20 mouse cellular contexts compared by ENCODE assay signal in genomic region chr1:86406313-86406712, GRCm38 (mm10). TPM values are rescaled to one million over a fixed set of nuclear protein-coding genes. Genes with fewer than 3 reads are reported as not detected.
A peak's percentile ranks its signal among the peaks of the same experiment; 100 is the strongest.
DNase-seq lines count a peak whose midpoint lies in the region; ATAC-seq and TF ChIP-seq lines count a peak whose summit lies in the region.
"Had no signal": no experiment of that assay in that cellular context is flagged by ENCODE, and none has a peak within 500 bp of the region (broad histone marks: within the 10 kb centered on the region; RNA-seq: fewer than 3 reads in every experiment).

No protein-coding gene starts in this region.

- no peak overlapping the region for H3K4me3 ChIP-seq in liver, postnatal 0 days (ENCODE audit: low read depth, low read length)
- H3K4me3 ChIP-seq: erythroblast, embryonic 14.5 days; heart, embryonic 12.5 days; limb, embryonic 10.5 days; midbrain, embryonic 10.5 days had no signal

- H3K9ac ChIP-seq in liver, postnatal 0 days (replicated peaks), result no peak overlapping the region
- H3K9ac ChIP-seq: forebrain, postnatal 0 days; heart, embryonic 12.5 days had no signal

- peak; percentile 62 for ATAC-seq in common myeloid progenitor, adult 5-6 weeks (replicated peaks; ENCODE audit: low read depth, poor library complexity, severe bottlenecking)
- no peak; the same call in 1 of the 2 replicates for ATAC-seq in liver, postnatal 0 days
- ATAC-seq in megakaryocyte-erythroid progenitor cell, adult 5-6 weeks (replicated peaks; ENCODE audit: low FRiP score, low TSS enrichment, poor library complexity, severe bottlenecking), result no peak
- ATAC-seq: forebrain, postnatal 0 days had no signal

- H3K27ac ChIP-seq in liver, postnatal 0 days (ENCODE audit: low read depth), result peak overlapping the region; percentile 82
- H3K27ac ChIP-seq: midbrain, embryonic 10.5 days had no signal

- DNase-seq in layer of hippocampus, adult 11-12 months (ENCODE audit: low spot score), result peak; percentile 45
- no peak for DNase-seq in layer of hippocampus, postnatal 36 days
- peak; percentile 85 for DNase-seq in 416B (ENCODE audit: low read depth)
- DNase-seq in liver, postnatal 0 days, result no peak
- no peak for DNase-seq in T-cell, adult 2 months (ENCODE audit: low spot score)
- no peak for DNase-seq in frontal cortex, postnatal 14 days (ENCODE audit: low spot score in 2 of 2)
- DNase-seq: cerebellum, adult 2 months; forebrain, postnatal 0 days; gastrocnemius, postnatal 14 days had no signal

- 47% methylated on average over 4 of the region's 4 CpGs for WGBS in liver, postnatal 0 days (ENCODE audit: insufficient replicate concordance)

- no peak for TF ChIP-seq EP300 in liver, postnatal 0 days (IDR thresholded peaks at IDR 0.05; ENCODE audit: low read depth)

- H3K27me3 ChIP-seq in liver, postnatal 0 days (ENCODE audit: insufficient read depth, low read length), result no peaks in the 10 kb centered on the region
- H3K27me3 ChIP-seq: heart, embryonic 12.5 days had no signal

- peaks cover 14% of the 10 kb centered on the region; the same call in 1 of the 2 replicates for H3K4me1 ChIP-seq in liver, postnatal 0 days (ENCODE audit: insufficient read depth)
- H3K4me1 ChIP-seq: limb, embryonic 10.5 days had no signal

- H3K9me3 ChIP-seq in liver, postnatal 0 days (ENCODE audit: low read length), result 0 out of 2 replicates have a peak, but pooled peaks cover 3% of the 10 kb centered on the region
- H3K9me3 ChIP-seq: midbrain, embryonic 10.5 days had no signal

- no peak overlapping the region for H3K4me2 ChIP-seq in liver, postnatal 0 days (ENCODE audit: low read depth, low read length)
- H3K4me2 ChIP-seq: heart, embryonic 12.5 days had no signal

- no peak for TF ChIP-seq CTCF in liver, postnatal 0 days (IDR thresholded peaks at IDR 0.05; ENCODE audit: low read depth)

- H3K36me3 ChIP-seq in liver, postnatal 0 days (replicated peaks; ENCODE audit: insufficient read depth, low read length), result no peaks in the 10 kb centered on the region
- H3K36me3 ChIP-seq: heart, embryonic 12.5 days; limb, embryonic 10.5 days; midbrain, embryonic 10.5 days had no signal

RNA-seq across cellular contexts. Expression of gene Nmur1, which starts 19.7 kb away (rescaled TPM):
- total RNA-seq in layer of hippocampus, postnatal 36 days (2021), result not detected
- total RNA-seq in common myeloid progenitor, adult 5-6 weeks (2017), result not detected in 2 replicates
- polyA plus RNA-seq in liver, postnatal 0 days (2015; fragmentation: Nextera tagmentation; extraction: Ambion mirVana), result not detected in 2 replicates
- not detected in 2 replicates for total RNA-seq in megakaryocyte-erythroid progenitor cell, adult 5-6 weeks (2014; fragmentation: Nextera tagmentation)
- not detected in 2 replicates for total RNA-seq in megakaryocyte-erythroid progenitor cell, adult 5-6 weeks (2017)
- total RNA-seq: gastrocnemius, postnatal 14 days; layer of hippocampus, postnatal 10 days; MEL had no signal
- polyA plus RNA-seq: erythroblast, embryonic 14.5 days; heart, embryonic 12.5 days; hindbrain, embryonic 11.5 days; kidney, embryonic 14.5 days; midbrain, embryonic 10.5 days had no signal

RNA-seq across cellular contexts. Expression of gene Tex44, which starts 19.8 kb away (rescaled TPM):
- not detected for total RNA-seq in layer of hippocampus, postnatal 36 days (2021)
- total RNA-seq in common myeloid progenitor, adult 5-6 weeks (2017), result not detected in 2 replicates
- polyA plus RNA-seq in liver, postnatal 0 days (2015; fragmentation: Nextera tagmentation; extraction: Ambion mirVana), result not detected in 2 replicates
- total RNA-seq in megakaryocyte-erythroid progenitor cell, adult 5-6 weeks (2014; fragmentation: Nextera tagmentation), result not detected in 2 replicates
- total RNA-seq in megakaryocyte-erythroid progenitor cell, adult 5-6 weeks (2017), result not detected in 2 replicates
- total RNA-seq: gastrocnemius, postnatal 14 days; layer of hippocampus, postnatal 10 days; MEL had no signal
- polyA plus RNA-seq: brain, embryonic 14.5 days; cerebellum, adult 2 months; erythroblast, embryonic 14.5 days; forebrain, postnatal 0 days; heart, embryonic 12.5 days; kidney, embryonic 14.5 days; limb, embryonic 10.5 days had no signal

RNA-seq across cellular contexts. Expression of gene Ncl, which starts 47.1 kb away (rescaled TPM):
- 100 to 1,000 TPM; 136 to 137 TPM for total RNA-seq in layer of hippocampus, postnatal 36 days (2021)
- 938 and 1,055 TPM in 2 replicates for total RNA-seq in common myeloid progenitor, adult 5-6 weeks (2017)
- polyA plus RNA-seq in liver, postnatal 0 days (2015; fragmentation: Nextera tagmentation; extraction: Ambion mirVana), result 169 and 175 TPM in 2 replicates
- total RNA-seq in megakaryocyte-erythroid progenitor cell, adult 5-6 weeks (2014; fragmentation: Nextera tagmentation), result 973 and 1,006 TPM in 2 replicates
- 1,472 and 1,577 TPM in 2 replicates for total RNA-seq in megakaryocyte-erythroid progenitor cell, adult 5-6 weeks (2017)

Comparison
In these comparisons a context has a peak if more than half of its experiments do, and no peak if none do; other contexts are left out.
1. DNase-seq: peak in layer of hippocampus, adult 11-12 months (single experiment) and 416B (single experiment); none in layer of hippocampus, postnatal 36 days (0 of 2), liver, postnatal 0 days (single experiment), T-cell, adult 2 months (single experiment) and frontal cortex, postnatal 14 days (0 of 2).